Comparison of ENCODE assay signal across 8 mouse cellular contexts in genomic region chr17:24209043-24209915, GRCm38 (mm10). TPM values are rescaled to one million over a fixed set of nuclear protein-coding genes. Genes with fewer than 3 reads are reported as not detected.
DNase-seq lines count a peak whose midpoint lies in the region; ATAC-seq lines count a peak whose summit lies in the region.

Gene Ntn3, minus strand, starts transcription at chr17:24209531.

- H3K9me3 ChIP-seq in embryonic facial prominence, embryonic 14.5 days (ENCODE audit: control insufficient read depth, low read length) = no peaks in the 10 kb centered on the region
- no peaks in the 10 kb centered on the region for H3K9me3 ChIP-seq in heart, embryonic 16.5 days (replicated peaks; ENCODE audit: control insufficient read depth, low read length)

- no peaks in the 10 kb centered on the region for H3K36me3 ChIP-seq in embryonic facial prominence, embryonic 14.5 days (ENCODE audit: control insufficient read depth, insufficient read depth, low read length)
- no peaks in the 10 kb centered on the region for H3K36me3 ChIP-seq in heart, embryonic 16.5 days (ENCODE audit: control insufficient read depth, insufficient read depth)

- peak within 1 kb of the TSS; percentile 93 for H3K27ac ChIP-seq in embryonic facial prominence, embryonic 14.5 days (replicated peaks; ENCODE audit: low read depth, low read length)
- H3K27ac ChIP-seq in heart, embryonic 16.5 days (ENCODE audit: low read length) = peak within 1 kb of the TSS; percentile 57

- 2% methylated on average over 18 of the region's 43 CpGs for WGBS in embryonic facial prominence, embryonic 14.5 days
- WGBS in heart, embryonic 16.5 days = 3% methylated on average over 41 of the region's 43 CpGs

- DNase-seq in cerebellum, adult 11-12 months = peak; percentile 75
- DNase-seq in cerebellum, adult 8-10 months = no peak
- DNase-seq in adrenal gland, postnatal 14 days = peak; percentile 66
- peak; percentile 96 for DNase-seq in embryonic facial prominence, embryonic 14.5 days (ENCODE audit: low spot score)
- DNase-seq in layer of hippocampus, postnatal 25 days (ENCODE audit: extremely low spot score in 1 of 2, low spot score in 1 of 2) = peak; percentile 28 to 58
- DNase-seq in spleen, postnatal 14 days (ENCODE audit: low spot score in 2 of 2) = peak; percentile 57 to 69

- ATAC-seq in embryonic facial prominence, embryonic 14.5 days (ENCODE audit: low read depth) = peak; percentile 73
- peak; percentile 14; the same call in 1 of the 2 replicates for ATAC-seq in heart, embryonic 16.5 days (replicated peaks; ENCODE audit: extremely low read depth, insufficient read depth, low FRiP score)
- ATAC-seq in megakaryocyte progenitor cell, adult 5-6 weeks (replicated peaks; ENCODE audit: poor library complexity) = peak; percentile 58

- peak within 1 kb of the TSS; percentile 75 for H3K4me3 ChIP-seq in embryonic facial prominence, embryonic 14.5 days (ENCODE audit: low read depth, low read length)
- H3K4me3 ChIP-seq in heart, embryonic 16.5 days (ENCODE audit: low read length) = peak within 1 kb of the TSS; percentile 57

- H3K27me3 ChIP-seq in embryonic facial prominence, embryonic 14.5 days (replicated peaks; ENCODE audit: control insufficient read depth, insufficient read depth, low read length) = no peaks in the 10 kb centered on the region
- peaks cover 42% of the 10 kb centered on the region for H3K27me3 ChIP-seq in heart, embryonic 16.5 days (ENCODE audit: control insufficient read depth, insufficient read depth, low read length)

- H3K9ac ChIP-seq in embryonic facial prominence, embryonic 14.5 days (ENCODE audit: low read depth, low read length) = peak within 1 kb of the TSS; percentile 78
- H3K9ac ChIP-seq in heart, embryonic 16.5 days (ENCODE audit: low read length) = peak within 1 kb of the TSS; percentile 83

- peak within 1 kb of the TSS; percentile 92 for H3K4me2 ChIP-seq in embryonic facial prominence, embryonic 14.5 days (ENCODE audit: low read depth, low read length)
- peak within 1 kb of the TSS; percentile 96 for H3K4me2 ChIP-seq in heart, embryonic 16.5 days (ENCODE audit: low read depth, low read length)

- H3K4me1 ChIP-seq in embryonic facial prominence, embryonic 14.5 days (ENCODE audit: control insufficient read depth, insufficient read depth, low read length) = peaks cover 67% of the 10 kb centered on the region
- H3K4me1 ChIP-seq in heart, embryonic 16.5 days (ENCODE audit: control insufficient read depth, insufficient read depth, low read length) = peaks cover 51% of the 10 kb centered on the region

RNA-seq across cellular contexts. Expression of gene Ntn3, which starts in this region (rescaled TPM):
- total RNA-seq in adrenal gland, postnatal 14 days (2021) = 2.1 and 2.9 TPM in 2 replicates
- 9.6 and 10.7 TPM in 2 replicates for polyA plus RNA-seq in embryonic facial prominence, embryonic 14.5 days (2014; fragmentation: Nextera tagmentation; extraction: Ambion mirVana)
- 1.3 and 1.6 TPM in 2 replicates for polyA plus RNA-seq in heart, embryonic 16.5 days (2015; fragmentation: Nextera tagmentation; extraction: Ambion mirVana)
- total RNA-seq in layer of hippocampus, postnatal 25 days (2021) = 10 to 100 TPM; 10.8 to 11.0 TPM
- 0.15 TPM in 1 of 2 replicates, not detected in the other for total RNA-seq in megakaryocyte progenitor cell, adult 5-6 weeks (2015)
- 0.12 and 0.30 TPM in 2 replicates for total RNA-seq in megakaryocyte progenitor cell, adult 5-6 weeks (2017)

Comparison
In these comparisons a context has a peak if more than half of its experiments do, and no peak if none do; other contexts are left out.
1. Peak in ATAC-seq in megakaryocyte progenitor cell, adult 5-6 weeks; RNA of the gene not detected or under 1 TPM.
2. ATAC-seq: peak in every context shown above with its lines; median percentile 73 in embryonic facial prominence, embryonic 14.5 days; 58 in megakaryocyte progenitor cell, adult 5-6 weeks; 14 in heart, embryonic 16.5 days.